Mouse (Mus musculus) hindbrain, embryonic 12.5 days (tissue): Measurements from ENCODE around the gene Klc3. TPM values are rescaled to one million over a fixed set of nuclear protein-coding genes. Genes with fewer than 3 reads are reported as not detected.
A peak's percentile ranks its signal among the peaks of the same experiment; 100 is the strongest.

ENCODE experiments used
- ATAC-seq: fragments of 200-750 bp; cut with Nextera tagmentation; 2 replicates; pipeline ENCODE4 v1.8.0; 2017; ENCODE audit warnings: moderate TSS enrichment; ENCODE audit not compliant: low FRiP score
- H3K27ac ChIP-seq: fragments of 300-500 bp; sonication (generic); 2 replicates; pipeline ENCODE4 v1.5.1; 2016; ENCODE audit warnings: mild to moderate bottlenecking
- H3K27me3 ChIP-seq: fragments of 300-500 bp; sonication (generic); 2 replicates; pipeline ENCODE4 v1.6.1; 2016; ENCODE audit warnings: mild to moderate bottlenecking
- H3K36me3 ChIP-seq: fragments of 300-500 bp; sonication (generic); 2 replicates; pipeline ENCODE4 v1.6.1; 2016; ENCODE audit warnings: mild to moderate bottlenecking
- H3K4me1 ChIP-seq: fragments of 300-500 bp; sonication (generic); 2 replicates; pipeline ENCODE4 v1.6.1; 2016
- H3K4me2 ChIP-seq: fragments of 300-500 bp; sonication (generic); replicated peaks from 2 replicates; pipeline ENCODE4 v1.6.1; 2016; ENCODE audit warnings: mild to moderate bottlenecking
- H3K4me3 ChIP-seq: fragments of 300-500 bp; sonication (generic); 2 replicates; pipeline ENCODE4 v1.5.1; 2016; ENCODE audit warnings: mild to moderate bottlenecking
- H3K9ac ChIP-seq: fragments of 300-500 bp; sonication (generic); 2 replicates; pipeline ENCODE4 v1.6.1; 2016; ENCODE audit warnings: mild to moderate bottlenecking, moderate library complexity
- H3K9me3 ChIP-seq: fragments of 300-500 bp; sonication (generic); replicated peaks from 2 replicates; pipeline ENCODE4 v1.6.1; 2016; ENCODE audit warnings: mild to moderate bottlenecking
- WGBS: fragments of 180-500 bp; shearing (Covaris S2); methylation state at CpG from one replicate; pipeline ENCODE4 v1.1.7; 2016; 5-methylcytosine and 5-hydroxymethylcytosine counted together
- polyA plus RNA-seq: library from polyadenylated mRNA; unstranded; fragments of >200 nt; fragmentation: Nextera tagmentation; extraction: Ambion mirVana; gene quantifications from 2 replicates; pipeline ENCODE4 v1.2.1, GENCODE M21; 2016

Gene Klc3
- polyA plus RNA-seq, 1 experiment from 2014 or later: 4.1 TPM

- Histone ChIP-seq H3K4me1 (peaks cover 15% of the 10 kb centered on the region), H3K4me3 (peak within 1 kb of the TSS; percentile 50), H3K9me3 (no peaks in the 10 kb centered on the region), H3K27ac (no peak within 1 kb of the TSS), H3K4me2 (peak within 1 kb of the TSS; percentile 87), H3K36me3 (no peaks in the 10 kb centered on the region), H3K9ac (peak within 1 kb of the TSS; percentile 44), H3K27me3 (peaks cover 58% of the 10 kb centered on the region)
- WGBS: 50% methylated on average over 7 of the region's 7 CpGs
- no peak for ATAC-seq
Measured at GRCm38 (mm10) chr7:19404476-19404875, 572 bp upstream of the Klc3 start, which contains the start of gene Ckm. TSS of gene Ckm (plus strand) at chr7:19404776.

- ATAC-seq: no peak
- Histone ChIP-seq H3K27ac (no peak overlapping the region), H3K9me3 (no peaks in the 10 kb centered on the region), H3K4me3 (no peak overlapping the region), H3K4me1 (peaks cover 19% of the 10 kb centered on the region), H3K4me2 (no peak overlapping the region), H3K9ac (no peak overlapping the region), H3K27me3 (peaks cover 66% of the 10 kb centered on the region), H3K36me3 (no peaks in the 10 kb centered on the region)
- WGBS: 74% methylated on average over 9 of the region's 9 CpGs
Measured at GRCm38 (mm10) chr7:19402535-19403112, 1.3 kb downstream of the Klc3 start.

GRCm38 (mm10) chr7:19400946-19401345, 3.0 kb downstream of the Klc3 start:
- Histone ChIP-seq H3K27ac (no peak overlapping the region), H3K4me3 (no peak overlapping the region), H3K4me2 (no peak overlapping the region), H3K27me3 (peaks cover 65% of the 10 kb centered on the region), H3K36me3 (no peaks in the 10 kb centered on the region), H3K9ac (no peak overlapping the region), H3K9me3 (no peaks in the 10 kb centered on the region), H3K4me1 (peaks cover 19% of the 10 kb centered on the region)
- 83% methylated on average over 4 of the region's 4 CpGs for WGBS
- no peak for ATAC-seq

- no peak overlapping the region for H3K27ac ChIP-seq
- H3K36me3 ChIP-seq: peaks cover 12% of the 10 kb centered on the region
- H3K27me3 ChIP-seq: peaks cover 57% of the 10 kb centered on the region
- no peaks in the 10 kb centered on the region for H3K9me3 ChIP-seq
- H3K9ac ChIP-seq: peak overlapping the region; percentile 4
- no peak for ATAC-seq
- H3K4me2 ChIP-seq: peak overlapping the region; percentile 48
- H3K4me3 ChIP-seq: peak overlapping the region; percentile 16
- WGBS: 3% methylated on average over 27 of the region's 27 CpGs
- peaks cover 19% of the 10 kb centered on the region for H3K4me1 ChIP-seq
Measured at GRCm38 (mm10) chr7:19399496-19400280, 4.2 kb downstream of the Klc3 start.

- Histone ChIP-seq H3K36me3 (peaks cover 62% of the 10 kb centered on the region), H3K4me2 (no peak overlapping the region), H3K27me3 (peaks cover 11% of the 10 kb centered on the region), H3K4me1 (peaks cover 5% of the 10 kb centered on the region), H3K9ac (no peak overlapping the region), H3K9me3 (no peaks in the 10 kb centered on the region), H3K4me3 (no peak overlapping the region), H3K27ac (no peak overlapping the region)
- 90% methylated on average over 8 of the region's 8 CpGs for WGBS
- no peak for ATAC-seq
Measured at GRCm38 (mm10) chr7:19394484-19394883, 9.4 kb downstream of the Klc3 start.

GRCm38 (mm10) chr7:19388699-19389413, 15.0 kb downstream of the Klc3 start:
- 0 out of 2 replicates have a peak overlapping the region, but pooled peaks have one; percentile 27 for H3K9ac ChIP-seq
- peaks cover 16% of the 10 kb centered on the region for H3K4me1 ChIP-seq
- H3K36me3 ChIP-seq: peaks cover 96% of the 10 kb centered on the region
- no peak overlapping the region for H3K4me2 ChIP-seq
- WGBS: 70% methylated on average over 10 of the region's 10 CpGs
- peak; percentile 50 for ATAC-seq
- H3K4me3 ChIP-seq: no peak overlapping the region
- H3K9me3 ChIP-seq: no peaks in the 10 kb centered on the region
- H3K27me3 ChIP-seq: no peaks in the 10 kb centered on the region
- peak overlapping the region; percentile 74 for H3K27ac ChIP-seq

GRCm38 (mm10) chr7:19383708-19384107, 20.2 kb downstream of the Klc3 start:
- 91% methylated on average over 9 of the region's 9 CpGs for WGBS
- ATAC-seq: no peak
- Histone ChIP-seq H3K9ac (no peak overlapping the region; the same call in 1 of the 2 replicates), H3K9me3 (no peaks in the 10 kb centered on the region), H3K4me1 (peaks cover 22% of the 10 kb centered on the region), H3K4me3 (0 out of 2 replicates have a peak overlapping the region, but pooled peaks have one; percentile 95), H3K27me3 (no peaks in the 10 kb centered on the region), H3K36me3 (peaks cover 49% of the 10 kb centered on the region), H3K4me2 (peak overlapping the region; percentile 89; the same call in 1 of the 2 replicates), H3K27ac (no peak overlapping the region)

- under 1% methylated on average over 28 of the region's 37 CpGs for WGBS
- Histone ChIP-seq H3K4me3 (peak overlapping the region; percentile 95), H3K4me1 (peaks cover 16% of the 10 kb centered on the region), H3K27me3 (no peaks in the 10 kb centered on the region), H3K27ac (peak overlapping the region; percentile 35), H3K36me3 (peaks cover 35% of the 10 kb centered on the region), H3K9me3 (no peaks in the 10 kb centered on the region), H3K9ac (peak overlapping the region; percentile 94), H3K4me2 (peak overlapping the region; percentile 89)
- ATAC-seq: peak; percentile 74
Measured at GRCm38 (mm10) chr7:19382166-19382541, 21.8 kb downstream of the Klc3 start.

- no peaks in the 10 kb centered on the region for H3K27me3 ChIP-seq
- peak; percentile 95 for ATAC-seq
- H3K4me2 ChIP-seq: peak within 1 kb of the TSS; percentile 89
- 9% methylated on average over 36 of the region's 48 CpGs for WGBS
- H3K27ac ChIP-seq: peak within 1 kb of the TSS; percentile 35
- peaks cover 16% of the 10 kb centered on the region for H3K4me1 ChIP-seq
- no peaks in the 10 kb centered on the region for H3K9me3 ChIP-seq
- peaks cover 29% of the 10 kb centered on the region for H3K36me3 ChIP-seq
- H3K9ac ChIP-seq: peak within 1 kb of the TSS; percentile 94
- H3K4me3 ChIP-seq: peak within 1 kb of the TSS; percentile 95
Measured at GRCm38 (mm10) chr7:19381377-19382165, 22.3 kb downstream of the Klc3 start, which contains the start of gene Ercc2. TSS of gene Ercc2 (plus strand) at chr7:19382010.

- H3K4me1 ChIP-seq: peaks cover 7% of the 10 kb centered on the region
- no peak overlapping the region for H3K4me3 ChIP-seq
- no peak overlapping the region for H3K9ac ChIP-seq
- no peak overlapping the region for H3K4me2 ChIP-seq
- no peaks in the 10 kb centered on the region for H3K9me3 ChIP-seq
- H3K27ac ChIP-seq: no peak overlapping the region
- ATAC-seq: no peak
- 78% methylated on average over 8 of the region's 8 CpGs for WGBS
- H3K27me3 ChIP-seq: no peaks in the 10 kb centered on the region
- H3K36me3 ChIP-seq: no peaks in the 10 kb centered on the region; the same call in 1 of the 2 replicates
Measured at GRCm38 (mm10) chr7:19378049-19378448, 25.9 kb downstream of the Klc3 start.

GRCm38 (mm10) chr7:19376019-19376418, 27.9 kb downstream of the Klc3 start:
- H3K4me1 ChIP-seq: no peaks in the 10 kb centered on the region
- no peak for ATAC-seq
- H3K36me3 ChIP-seq: no peaks in the 10 kb centered on the region; the same call in 1 of the 2 replicates
- H3K9ac ChIP-seq: no peak overlapping the region
- H3K4me2 ChIP-seq: no peak overlapping the region
- H3K9me3 ChIP-seq: no peaks in the 10 kb centered on the region
- WGBS: 90% methylated on average over 4 of the region's 4 CpGs
- H3K27me3 ChIP-seq: no peaks in the 10 kb centered on the region
- no peak overlapping the region for H3K4me3 ChIP-seq
- H3K27ac ChIP-seq: no peak overlapping the region
